Mouse (Mus musculus) limb, embryonic 12.5 days (tissue): Measurements from ENCODE around the gene Spns1. TPM values are rescaled to one million over a fixed set of nuclear protein-coding genes. Genes with fewer than 3 reads are reported as not detected.

Source experiments
- ATAC-seq: fragments of 200-750 bp; cut with Nextera tagmentation; 2 replicates; pipeline ENCODE4 v1.8.0; 2017; ENCODE audit warnings: low read depth, moderate TSS enrichment; ENCODE audit not compliant: insufficient number of reproducible peaks, insufficient read depth, low FRiP score, low TSS enrichment
- H3K27ac ChIP-seq: fragments of 300-500 bp; sonication (generic); 2 replicates; pipeline ENCODE4 v1.5.1; 2016; ENCODE audit warnings: mild to moderate bottlenecking, moderate library complexity
- H3K27me3 ChIP-seq: fragments of 300-500 bp; sonication (generic); 2 replicates; pipeline ENCODE4 v1.6.1; 2016; ENCODE audit warnings: mild to moderate bottlenecking, moderate library complexity
- H3K36me3 ChIP-seq: fragments of 300-500 bp; sonication (generic); 2 replicates; pipeline ENCODE4 v1.6.1; 2016; ENCODE audit warnings: mild to moderate bottlenecking, moderate library complexity
- H3K4me1 ChIP-seq: fragments of 300-500 bp; sonication (generic); replicated peaks from 2 replicates; pipeline ENCODE4 v1.6.1; 2016
- H3K4me2 ChIP-seq: fragments of 300-500 bp; sonication (generic); 2 replicates; pipeline ENCODE4 v1.6.1; 2016; ENCODE audit warnings: mild to moderate bottlenecking, moderate library complexity
- H3K4me3 ChIP-seq: fragments of 300-500 bp; sonication (generic); replicated peaks from 2 replicates; pipeline ENCODE4 v1.5.1; 2016; ENCODE audit warnings: mild to moderate bottlenecking
- H3K9ac ChIP-seq: fragments of 300-500 bp; sonication (generic); replicated peaks from 2 replicates; pipeline ENCODE4 v1.6.1; 2016; ENCODE audit warnings: mild to moderate bottlenecking, moderate library complexity
- H3K9me3 ChIP-seq: fragments of 300-500 bp; sonication (generic); 2 replicates; pipeline ENCODE4 v1.6.1; 2016; ENCODE audit warnings: mild to moderate bottlenecking, moderate library complexity
- WGBS: fragments of 180-500 bp; shearing (Covaris S2); methylation state at CpG from one replicate; pipeline ENCODE4 v1.1.7; 2016; 5-methylcytosine and 5-hydroxymethylcytosine counted together
- polyA plus RNA-seq: library from polyadenylated mRNA; unstranded; fragments of >200 nt; fragmentation: Nextera tagmentation; extraction: Ambion mirVana; gene quantifications from 2 replicates; pipeline ENCODE4 v1.2.1, GENCODE M21; 2016

The Spns1 gene
- polyA plus RNA-seq, 1 experiment from 2014 or later, result 57.2 TPM

DNA sequence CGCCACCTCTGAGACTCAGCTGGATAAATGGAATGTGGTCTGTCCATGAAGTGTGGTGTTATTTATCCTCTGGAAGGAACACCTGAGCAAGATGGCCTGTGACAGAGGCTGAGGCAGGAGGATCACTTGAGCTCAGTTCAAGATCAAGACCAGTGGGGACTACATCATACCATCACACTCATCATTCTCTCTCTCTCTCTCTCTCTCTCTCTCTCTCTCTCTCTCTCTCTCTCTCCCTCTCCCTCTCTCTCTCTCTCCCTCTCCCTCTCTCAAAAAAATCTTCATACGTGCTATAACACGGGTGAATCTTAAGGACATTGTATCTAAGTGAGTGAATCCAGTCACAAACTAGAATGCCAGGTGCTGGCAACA is 23.3 kb downstream of the Spns1 start:
- Histone ChIP-seq H3K4me3 (no peak overlapping the region), H3K4me2 (no peak overlapping the region), H3K9ac (no peak overlapping the region), H3K4me1 (no peaks in the 10 kb centered on the region; the same call in 1 of the 2 replicates), H3K36me3 (no peaks in the 10 kb centered on the region), H3K27ac (no peak overlapping the region), H3K9me3 (no peaks in the 10 kb centered on the region), H3K27me3 (no peaks in the 10 kb centered on the region; the same call in 1 of the 2 replicates)
- WGBS, result 83% methylated on average over 3 of the region's 3 CpGs
- no peak for ATAC-seq

DNA sequence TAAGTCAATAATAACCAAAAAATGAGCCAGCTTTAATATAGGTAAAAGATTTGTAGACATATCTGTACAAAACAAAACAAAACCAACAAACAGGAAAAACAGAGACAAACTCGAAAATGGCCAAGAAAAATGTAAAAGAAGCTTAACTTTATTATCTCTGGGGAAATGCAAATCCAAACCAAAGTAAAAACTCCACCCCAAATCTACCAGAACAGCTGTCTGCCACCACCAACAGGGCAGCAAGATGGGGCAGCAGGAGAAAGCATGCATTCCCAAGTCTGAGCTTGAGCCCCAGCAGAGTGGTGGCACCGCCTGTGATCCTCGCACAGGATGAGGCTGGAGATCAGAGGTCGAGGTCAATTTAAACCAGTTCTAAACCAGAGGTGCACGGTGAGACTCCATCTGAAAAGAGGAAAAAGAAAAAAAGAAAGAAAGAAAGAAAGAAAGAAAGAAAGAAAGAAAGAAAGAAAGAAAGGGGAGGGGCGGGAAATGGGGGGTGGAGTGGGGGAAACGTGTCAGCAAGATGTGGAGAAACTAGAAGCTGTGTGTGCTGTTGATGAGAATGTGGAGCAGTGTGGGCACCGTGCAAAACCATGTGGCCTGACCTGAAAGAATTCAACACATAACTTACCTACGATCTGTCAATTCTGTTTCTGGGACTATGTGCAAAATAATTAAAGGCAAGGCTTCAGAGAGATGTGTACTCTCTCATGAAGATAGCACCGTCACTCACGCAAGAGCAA is 23.8 kb downstream of the Spns1 start:
- ATAC-seq, result no peak
- WGBS, result 64% methylated on average over 11 of the region's 11 CpGs
- Histone ChIP-seq H3K9me3 (no peaks in the 10 kb centered on the region), H3K9ac (no peak overlapping the region), H3K4me1 (no peaks in the 10 kb centered on the region; the same call in 1 of the 2 replicates), H3K4me3 (no peak overlapping the region), H3K27me3 (no peaks in the 10 kb centered on the region; the same call in 1 of the 2 replicates), H3K27ac (no peak overlapping the region), H3K4me2 (no peak overlapping the region), H3K36me3 (no peaks in the 10 kb centered on the region)

DNA sequence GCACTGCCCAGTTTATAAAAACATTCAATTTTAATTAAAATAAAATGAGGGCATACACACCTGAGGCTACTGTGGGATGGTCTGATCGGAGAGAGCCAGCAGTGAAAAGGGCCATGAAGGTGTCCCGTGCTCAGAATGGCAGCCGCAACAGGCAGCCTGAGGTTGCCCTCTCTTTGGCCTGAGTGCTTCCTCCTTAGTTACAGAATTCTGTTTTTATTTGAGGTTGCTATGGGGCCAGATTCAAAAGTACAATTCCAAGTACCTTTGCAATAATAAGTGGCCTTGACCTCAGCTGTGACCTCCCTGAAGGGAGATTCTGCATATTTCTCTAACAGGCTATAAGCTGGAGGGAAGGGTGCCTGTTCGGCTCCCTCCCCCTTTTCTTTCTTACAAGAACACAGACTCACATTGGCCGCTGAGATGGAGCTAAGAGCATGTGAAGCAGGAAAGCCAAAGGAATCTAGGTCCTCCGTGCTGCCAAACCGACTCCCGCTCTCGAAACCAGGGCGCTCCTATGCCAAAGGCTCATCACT is 25.8 kb downstream of the Spns1 start:
- no peaks in the 10 kb centered on the region; the same call in 1 of the 2 replicates for H3K27me3 ChIP-seq
- no peak overlapping the region for H3K4me2 ChIP-seq
- no peak for ATAC-seq
- H3K9me3 ChIP-seq, result no peaks in the 10 kb centered on the region
- H3K9ac ChIP-seq, result 0 out of 2 replicates have a peak overlapping the region, but pooled peaks have one; percentile 18
- H3K27ac ChIP-seq, result no peak overlapping the region
- 64% methylated on average over 10 of the region's 10 CpGs for WGBS
- no peaks in the 10 kb centered on the region for H3K36me3 ChIP-seq
- H3K4me1 ChIP-seq, result no peaks in the 10 kb centered on the region; the same call in 1 of the 2 replicates
- no peak overlapping the region for H3K4me3 ChIP-seq

DNA sequence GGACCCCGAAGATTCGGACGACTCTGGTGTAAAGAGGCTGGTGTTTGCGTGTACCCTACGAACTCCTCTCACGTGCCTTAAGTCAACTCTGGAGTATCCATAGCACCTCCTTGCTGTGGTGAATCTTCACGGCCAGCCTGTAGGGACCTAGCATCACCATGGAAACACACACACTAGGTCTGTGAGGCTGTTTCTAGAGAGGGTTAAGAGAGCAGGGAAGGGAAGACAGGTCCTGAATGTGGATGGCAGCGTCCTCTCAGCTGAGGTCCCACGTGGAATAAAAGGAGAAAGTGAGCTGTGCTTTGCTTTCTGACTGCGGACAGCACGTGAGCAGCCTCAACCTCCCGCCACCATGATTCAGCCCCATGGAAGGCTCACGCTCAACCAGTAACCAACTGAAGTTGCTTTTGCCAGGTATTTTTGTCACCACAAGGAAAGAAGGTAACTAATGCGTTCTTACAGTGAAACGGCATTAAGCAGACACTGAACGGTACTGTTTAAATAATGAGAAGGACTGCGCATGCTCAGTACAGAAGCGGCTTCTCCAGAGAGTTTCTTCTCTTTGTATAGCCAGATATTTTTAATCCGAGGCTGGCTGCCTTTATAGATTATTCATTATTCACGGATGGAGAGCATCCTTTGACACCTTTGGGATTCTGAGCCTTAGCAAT is 26.4 kb downstream of the Spns1 start:
- H3K4me2 ChIP-seq, result no peak overlapping the region; the same call in 1 of the 2 replicates
- 66% methylated on average over 20 of the region's 20 CpGs for WGBS
- no peak overlapping the region for H3K27ac ChIP-seq
- no peak overlapping the region for H3K9ac ChIP-seq
- H3K36me3 ChIP-seq, result no peaks in the 10 kb centered on the region
- ATAC-seq, result no peak
- no peaks in the 10 kb centered on the region for H3K9me3 ChIP-seq
- H3K4me3 ChIP-seq, result no peak overlapping the region
- H3K4me1 ChIP-seq, result no peaks in the 10 kb centered on the region; the same call in 1 of the 2 replicates
- H3K27me3 ChIP-seq, result no peaks in the 10 kb centered on the region; the same call in 1 of the 2 replicates

DNA sequence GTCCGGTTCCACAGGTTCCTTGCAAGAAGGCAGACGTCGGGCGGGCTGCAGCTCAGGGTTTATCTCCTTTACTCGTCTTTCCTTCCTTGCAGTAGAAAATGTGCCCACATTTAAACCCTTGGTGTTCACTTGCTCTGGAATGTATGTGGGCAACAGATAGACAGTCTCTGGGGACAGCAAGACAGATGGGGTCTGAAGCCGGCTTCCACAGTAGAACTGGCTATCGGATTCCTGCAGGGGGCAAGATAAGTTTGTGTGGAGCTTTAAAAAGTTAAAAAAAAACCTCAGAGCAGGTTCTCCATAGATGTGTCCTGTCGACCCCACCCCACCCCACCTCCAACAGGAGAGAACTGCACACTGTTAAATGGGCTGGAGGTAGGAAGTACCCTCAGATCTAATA is 29.0 kb downstream of the Spns1 start:
- Histone ChIP-seq H3K4me3 (no peak overlapping the region), H3K9ac (no peak overlapping the region), H3K9me3 (no peaks in the 10 kb centered on the region), H3K4me1 (peaks cover 6% of the 10 kb centered on the region; the same call in 1 of the 2 replicates), H3K4me2 (no peak overlapping the region), H3K27me3 (no peaks in the 10 kb centered on the region; the same call in 1 of the 2 replicates), H3K36me3 (no peaks in the 10 kb centered on the region), H3K27ac (no peak overlapping the region)
- ATAC-seq, result no peak
- WGBS, result 77% methylated on average over 8 of the region's 8 CpGs

DNA sequence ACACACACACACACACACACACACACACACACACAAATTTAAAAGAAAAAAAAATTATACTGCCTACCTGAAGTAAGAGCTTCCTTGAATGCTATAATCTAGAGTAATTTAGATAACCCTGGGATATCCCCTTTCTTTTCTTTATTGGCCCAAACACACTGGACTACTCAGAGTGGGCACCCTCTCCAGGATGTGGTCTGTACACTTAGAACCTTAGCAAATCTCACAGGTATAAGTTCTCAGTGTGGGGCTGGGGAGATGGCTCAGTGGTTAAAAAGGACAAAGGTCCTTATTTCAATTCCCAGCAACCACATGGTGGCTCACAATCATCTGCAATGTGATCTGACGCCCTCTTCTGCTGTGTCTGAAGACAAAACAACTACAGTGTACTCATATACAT is 30.2 kb downstream of the Spns1 start:
- Histone ChIP-seq H3K27ac (no peak overlapping the region), H3K4me2 (no peak overlapping the region), H3K27me3 (no peaks in the 10 kb centered on the region; the same call in 1 of the 2 replicates), H3K9me3 (no peaks in the 10 kb centered on the region), H3K4me1 (peaks cover 6% of the 10 kb centered on the region; the same call in 1 of the 2 replicates), H3K4me3 (no peak overlapping the region), H3K9ac (no peak overlapping the region), H3K36me3 (no peaks in the 10 kb centered on the region)
- 59% methylated on average over 1 of the region's 1 CpGs for WGBS
- no peak for ATAC-seq

DNA sequence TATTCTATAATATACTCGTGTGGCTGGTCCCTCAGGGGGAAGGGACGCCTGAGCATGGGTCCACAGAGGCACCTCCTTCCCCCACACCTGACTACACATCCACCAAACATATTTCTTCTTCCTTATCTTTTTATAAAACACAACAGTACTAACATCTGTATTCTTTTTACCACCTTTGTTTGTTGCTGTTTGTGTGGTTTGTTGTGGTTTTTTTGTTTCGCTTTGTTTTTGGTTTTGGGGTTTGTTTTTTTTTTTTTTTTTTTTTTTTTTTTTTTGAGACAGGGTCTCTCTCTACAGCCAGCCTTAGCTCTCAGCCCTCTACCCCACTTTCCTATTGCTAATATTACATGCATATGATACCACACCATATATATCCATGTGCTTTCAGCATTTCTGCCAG is 31.3 kb downstream of the Spns1 start:
- no peaks in the 10 kb centered on the region for H3K36me3 ChIP-seq
- H3K4me3 ChIP-seq, result no peak overlapping the region
- H3K4me2 ChIP-seq, result no peak overlapping the region
- no peak overlapping the region for H3K27ac ChIP-seq
- WGBS, result 64% methylated on average over 3 of the region's 3 CpGs
- no peaks in the 10 kb centered on the region; the same call in 1 of the 2 replicates for H3K27me3 ChIP-seq
- H3K9me3 ChIP-seq, result no peaks in the 10 kb centered on the region
- H3K9ac ChIP-seq, result no peak overlapping the region
- ATAC-seq, result no peak
- H3K4me1 ChIP-seq, result peaks cover 6% of the 10 kb centered on the region; the same call in 1 of the 2 replicates

DNA sequence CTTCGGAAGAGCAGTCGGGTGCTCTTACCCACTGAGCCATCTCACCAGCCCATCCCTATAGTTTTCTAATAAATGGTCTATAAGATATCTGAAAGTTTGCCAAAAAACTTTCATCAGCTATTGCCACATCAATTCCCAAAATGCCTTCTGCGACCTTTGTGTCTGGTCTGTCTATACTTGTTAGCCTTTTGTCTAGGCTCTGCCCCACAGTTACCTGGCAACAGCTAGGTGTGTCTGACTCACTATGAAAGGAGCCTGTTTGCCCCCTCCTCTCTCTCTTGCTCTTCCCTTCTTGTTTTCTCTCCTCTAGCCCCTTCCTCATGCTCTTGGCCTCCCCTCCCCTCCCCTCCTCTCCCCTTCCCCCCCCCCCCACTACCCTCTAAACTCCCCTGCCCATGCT is 31.7 kb downstream of the Spns1 start:
- ATAC-seq, result no peak
- WGBS, result 81% methylated on average over 3 of the region's 3 CpGs
- no peaks in the 10 kb centered on the region for H3K36me3 ChIP-seq
- H3K4me2 ChIP-seq, result no peak overlapping the region
- no peaks in the 10 kb centered on the region for H3K9me3 ChIP-seq
- H3K4me3 ChIP-seq, result no peak overlapping the region
- no peaks in the 10 kb centered on the region for H3K27me3 ChIP-seq
- H3K9ac ChIP-seq, result no peak overlapping the region
- peaks cover 6% of the 10 kb centered on the region; the same call in 1 of the 2 replicates for H3K4me1 ChIP-seq
- no peak overlapping the region for H3K27ac ChIP-seq

DNA sequence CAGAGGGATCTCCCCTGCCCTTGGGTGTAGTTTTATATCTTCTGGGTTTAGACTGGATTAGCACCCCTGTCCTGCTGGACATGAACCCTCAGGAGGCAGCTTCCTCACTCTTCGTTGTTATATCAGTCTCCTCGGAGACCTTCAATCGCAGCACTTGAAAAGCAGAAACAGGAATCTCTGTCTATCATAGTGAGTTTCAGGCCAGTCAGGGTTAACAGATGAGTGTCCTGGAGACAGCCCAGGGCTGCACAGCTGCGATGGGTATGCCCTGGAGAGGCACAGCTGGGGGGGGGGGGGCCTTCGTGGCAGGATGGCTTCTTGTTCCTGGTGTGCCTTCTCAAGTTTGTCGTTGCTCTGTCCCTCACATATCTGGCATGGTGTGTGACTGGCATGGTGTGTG is 36.4 kb downstream of the Spns1 start:
- no peak overlapping the region for H3K9ac ChIP-seq
- no peaks in the 10 kb centered on the region for H3K36me3 ChIP-seq
- H3K27me3 ChIP-seq, result no peaks in the 10 kb centered on the region
- H3K4me2 ChIP-seq, result no peak overlapping the region
- ATAC-seq, result no peak
- H3K4me1 ChIP-seq, result peaks cover 6% of the 10 kb centered on the region; the same call in 1 of the 2 replicates
- no peaks in the 10 kb centered on the region for H3K9me3 ChIP-seq
- H3K4me3 ChIP-seq, result no peak overlapping the region
- no peak overlapping the region for H3K27ac ChIP-seq
- 52% methylated on average over 6 of the region's 6 CpGs for WGBS

DNA sequence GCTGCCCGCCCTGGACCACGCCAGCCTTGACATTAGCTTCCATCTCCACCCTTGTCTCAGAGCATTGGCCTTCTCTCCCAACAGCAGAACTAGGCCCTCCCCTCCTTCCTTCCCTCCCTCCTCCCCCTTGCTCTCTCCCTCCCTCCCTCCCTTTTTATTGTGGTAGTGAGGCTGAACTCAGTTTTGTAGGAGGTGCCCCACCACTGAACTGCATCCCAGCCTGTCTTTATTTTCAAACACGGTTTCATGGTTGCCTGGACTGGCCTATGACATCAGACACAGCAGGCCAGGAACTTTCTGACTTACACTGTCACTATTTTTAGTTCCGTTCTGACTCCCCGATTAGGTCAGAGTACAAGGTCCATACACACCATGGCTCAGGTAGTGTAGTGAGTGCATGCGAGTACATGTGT is 37.0 kb downstream of the Spns1 start:
- WGBS, result 77% methylated on average over 6 of the region's 6 CpGs
- Histone ChIP-seq H3K36me3 (no peaks in the 10 kb centered on the region), H3K4me2 (no peak overlapping the region), H3K9me3 (no peaks in the 10 kb centered on the region), H3K27ac (no peak overlapping the region), H3K27me3 (no peaks in the 10 kb centered on the region), H3K9ac (no peak overlapping the region), H3K4me3 (no peak overlapping the region), H3K4me1 (peaks cover 6% of the 10 kb centered on the region; the same call in 1 of the 2 replicates)
- no peak for ATAC-seq

DNA sequence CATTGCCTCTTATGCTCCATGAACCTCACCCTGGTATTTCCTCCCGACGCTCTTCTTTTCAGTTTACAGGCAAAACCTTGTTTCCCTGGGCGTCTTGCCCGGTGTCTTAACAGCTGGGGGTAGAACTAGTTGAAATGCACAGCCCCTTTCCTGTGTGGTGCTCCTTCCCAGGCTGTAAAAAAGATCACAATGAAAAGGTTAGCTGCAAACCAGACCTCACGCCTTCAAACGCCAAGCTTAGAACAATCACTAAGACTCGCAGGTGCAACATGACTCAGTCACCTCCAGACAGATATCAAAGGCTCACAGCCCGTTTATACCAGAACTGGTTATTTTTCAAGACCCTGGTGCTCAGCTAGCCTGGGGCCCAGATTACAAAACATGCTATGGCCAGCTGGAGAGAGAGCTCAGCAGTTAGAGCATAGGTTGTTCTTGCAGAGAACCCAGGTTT is 37.7 kb downstream of the Spns1 start:
- H3K36me3 ChIP-seq, result no peaks in the 10 kb centered on the region
- peaks cover 2% of the 10 kb centered on the region; the same call in 1 of the 2 replicates for H3K4me1 ChIP-seq
- H3K9me3 ChIP-seq, result no peaks in the 10 kb centered on the region
- H3K27ac ChIP-seq, result no peak overlapping the region
- no peak overlapping the region for H3K4me3 ChIP-seq
- H3K4me2 ChIP-seq, result no peak overlapping the region
- no peak overlapping the region for H3K9ac ChIP-seq
- 65% methylated on average over 8 of the region's 8 CpGs for WGBS
- no peak for ATAC-seq
- H3K27me3 ChIP-seq, result no peaks in the 10 kb centered on the region
